Mouse (Mus musculus): Measurements from ENCODE around the gene Cnr1.
A peak's percentile ranks its signal among the peaks of the same experiment; 100 is the strongest.

The Cnr1 gene

GRCm38 (mm10) chr4:33924234-33924888 is at the start of gene Cnr1:
Gene Cnr1, plus strand, starts transcription at chr4:33924593.
- peak; percentile 62 to 75 for DNase-seq (ENCODE audit: low spot score in 2 of 2)

DNA sequence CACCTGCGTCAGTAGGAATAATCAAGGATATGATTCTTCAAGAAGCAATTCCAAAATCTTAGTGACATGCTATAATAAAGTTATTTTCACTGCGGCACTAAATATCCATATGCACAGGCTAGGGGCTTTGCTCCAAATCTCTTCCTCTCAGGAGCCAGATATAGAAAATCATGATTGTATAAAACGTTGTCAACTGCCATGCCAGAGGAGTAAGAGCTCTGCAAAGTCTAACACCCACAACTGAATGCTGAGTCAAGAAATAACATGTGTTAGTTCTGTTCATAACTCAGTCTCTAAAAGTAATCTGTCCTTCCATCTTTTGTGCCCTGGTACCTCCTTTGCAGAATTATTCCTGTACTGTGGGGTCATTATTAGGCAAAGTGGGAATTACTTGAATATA is 44.4 kb upstream of the Cnr1 start:
- no peak for DNase-seq (ENCODE audit: low spot score in 2 of 2)

DNA sequence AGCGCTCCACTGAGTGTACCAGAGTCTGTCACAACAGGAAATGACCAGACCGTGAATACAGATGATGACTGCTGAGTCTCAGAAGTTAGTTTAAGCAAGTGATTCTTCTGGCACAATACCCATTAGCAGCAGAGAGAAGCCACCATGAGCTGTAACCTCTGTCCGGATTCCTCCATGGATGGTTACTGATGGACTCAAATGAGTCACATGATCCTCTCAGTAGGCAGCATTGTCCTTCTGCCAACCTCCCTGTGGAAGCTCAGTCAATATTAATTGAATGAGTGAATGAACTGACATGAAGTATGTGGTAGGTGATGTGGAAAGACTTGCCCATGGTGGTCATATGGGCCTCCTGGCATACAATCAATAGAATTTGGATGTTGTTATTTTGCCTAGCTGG is 38.4 kb upstream of the Cnr1 start:
- DNase-seq (ENCODE audit: low spot score in 2 of 2), result no peak

GRCm38 (mm10) chr4:33889976-33890375 is 34.4 kb upstream of the Cnr1 start:
- DNase-seq (ENCODE audit: low spot score in 2 of 2), result no peak

GRCm38 (mm10) chr4:33892178-33892869 is 32.1 kb upstream of the Cnr1 start:
- no peak for DNase-seq (ENCODE audit: low spot score in 2 of 2)

- DNase-seq (ENCODE audit: low spot score in 2 of 2), result no peak
These were observed 30.6 kb upstream of the Cnr1 start for GRCm38 (mm10) chr4:33893841-33894240.

- no peak for DNase-seq (ENCODE audit: low spot score in 2 of 2)
These were observed 29.3 kb upstream of the Cnr1 start for GRCm38 (mm10) chr4:33895046-33895445.

DNA sequence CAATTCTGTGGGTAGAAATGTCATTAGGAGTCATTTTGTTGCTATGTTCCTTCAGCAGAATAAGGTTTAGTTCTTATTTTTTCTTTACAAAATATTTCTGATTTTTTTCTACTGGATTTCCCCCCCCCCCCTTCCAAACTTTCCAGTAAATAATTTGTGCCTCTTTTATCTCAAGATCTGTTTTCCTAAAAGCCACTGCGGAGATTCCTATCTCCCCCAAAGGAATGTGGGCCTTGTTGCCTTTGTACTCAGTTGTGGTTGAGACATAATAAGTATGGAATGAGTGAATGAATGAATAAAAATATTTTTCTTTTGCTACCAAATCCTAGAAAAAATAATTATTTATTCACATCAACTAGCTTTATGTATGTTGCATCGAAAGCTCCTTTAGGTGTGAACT is 28.9 kb upstream of the Cnr1 start:
- DNase-seq (ENCODE audit: low spot score in 2 of 2), result no peak

DNA sequence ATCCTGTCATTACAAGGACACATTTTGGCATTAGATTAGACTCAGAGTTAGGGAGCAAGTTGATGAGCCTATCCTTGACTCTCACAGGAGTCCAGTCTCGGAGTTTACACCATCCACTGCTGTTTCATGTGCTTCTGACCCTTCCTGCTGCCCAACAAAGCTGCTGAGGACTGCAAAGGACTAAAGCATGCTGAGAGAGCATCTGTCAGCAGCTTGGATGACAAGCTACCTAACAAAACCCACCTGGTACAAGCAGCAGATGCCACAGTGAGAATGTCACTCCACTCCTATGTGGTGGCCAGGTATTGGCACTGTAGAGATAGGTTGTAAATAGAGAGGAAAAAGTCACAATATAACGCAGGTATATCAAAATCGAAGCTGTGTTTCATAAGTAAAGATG is 22.7 kb upstream of the Cnr1 start:
- no peak for DNase-seq (ENCODE audit: low spot score in 2 of 2)

DNA sequence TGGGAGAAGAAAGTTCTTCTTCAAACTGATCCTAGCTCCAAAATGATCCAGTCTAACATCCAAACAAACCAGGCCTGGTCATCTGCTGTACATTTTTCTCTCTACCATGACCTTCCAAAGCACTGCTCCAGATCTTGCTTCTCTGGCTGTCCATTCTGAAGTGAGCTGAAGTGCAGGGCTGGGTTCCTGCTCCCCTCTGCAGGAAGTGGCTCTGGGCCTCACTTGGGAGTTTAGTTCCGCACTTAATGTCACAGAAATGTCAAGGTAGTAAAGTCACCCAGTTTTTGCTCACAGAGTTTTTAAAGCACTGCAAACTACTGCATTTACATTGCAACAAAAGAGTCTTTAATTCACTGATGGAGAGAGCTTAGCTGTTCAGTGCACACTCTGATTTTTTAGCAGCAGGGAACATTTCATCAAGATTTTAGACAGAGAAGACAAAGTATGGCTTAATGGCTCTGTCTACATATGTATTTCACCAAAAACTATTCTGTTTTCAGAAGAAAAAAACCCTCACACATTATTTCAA is 20.5 kb upstream of the Cnr1 start:
- DNase-seq (ENCODE audit: low spot score in 2 of 2), result no peak

GRCm38 (mm10) chr4:33904826-33905225 is 19.6 kb upstream of the Cnr1 start:
- DNase-seq (ENCODE audit: low spot score in 2 of 2), result no peak

DNA sequence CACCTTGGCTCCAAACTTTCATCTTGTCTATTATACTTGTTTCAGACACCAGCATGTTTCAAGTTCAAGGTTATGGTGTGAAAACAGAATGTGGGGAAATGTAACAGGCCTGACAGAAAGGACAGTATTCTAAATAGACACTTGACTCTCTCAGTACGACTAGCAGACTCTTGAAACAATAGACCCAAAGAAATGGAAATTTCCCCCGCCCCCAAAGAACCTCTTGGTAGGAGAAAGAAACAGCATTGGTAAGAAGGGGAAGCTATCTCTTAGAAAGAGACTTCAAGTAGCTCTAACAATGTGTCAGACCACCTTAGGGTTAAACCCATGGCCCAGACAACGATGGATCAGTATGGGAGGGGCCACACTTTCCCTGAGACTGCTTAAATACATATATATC is 15.6 kb upstream of the Cnr1 start:
- no peak for DNase-seq (ENCODE audit: low spot score in 2 of 2)

- DNase-seq (ENCODE audit: low spot score in 2 of 2), result no peak
These were observed 8.7 kb upstream of the Cnr1 start for GRCm38 (mm10) chr4:33915730-33916129.

GRCm38 (mm10) chr4:33920807-33921206 is 3.6 kb upstream of the Cnr1 start:
- no peak for DNase-seq (ENCODE audit: low spot score in 2 of 2)

GRCm38 (mm10) chr4:33923151-33923760 is 1.1 kb upstream of the Cnr1 start:
- DNase-seq (ENCODE audit: low spot score in 2 of 2), result no peak

- DNase-seq (ENCODE audit: low spot score in 2 of 2), result no peak
These were observed 596 bp upstream of the Cnr1 start for GRCm38 (mm10) chr4:33923761-33924233.

DNA sequence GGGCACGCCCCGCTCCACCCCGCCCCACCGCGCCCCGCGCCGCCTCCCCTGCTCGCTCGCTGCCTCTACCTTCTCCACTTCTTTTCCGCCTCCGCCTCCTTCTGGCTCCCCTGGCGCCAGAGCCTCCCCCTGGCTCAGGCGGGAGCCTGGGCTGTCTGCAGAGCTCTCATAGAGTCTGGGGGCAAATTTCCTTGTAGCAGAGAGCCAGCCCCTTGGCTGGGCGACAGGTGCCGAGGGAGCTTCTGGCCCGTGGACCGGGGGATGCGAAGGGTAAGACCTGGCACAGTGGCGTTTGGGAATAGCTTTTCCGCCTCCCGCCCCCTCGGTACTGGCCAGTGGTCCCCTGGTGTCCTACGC is 474 bp downstream of the Cnr1 start:
- DNase-seq (ENCODE audit: low spot score in 2 of 2), result no peak

GRCm38 (mm10) chr4:33925489-33925888 is 1.1 kb downstream of the Cnr1 start:
- no peak for DNase-seq (ENCODE audit: low spot score in 2 of 2)

- no peak for DNase-seq (ENCODE audit: low spot score in 2 of 2)
These were observed 1.6 kb downstream of the Cnr1 start for GRCm38 (mm10) chr4:33926010-33926409.

DNA sequence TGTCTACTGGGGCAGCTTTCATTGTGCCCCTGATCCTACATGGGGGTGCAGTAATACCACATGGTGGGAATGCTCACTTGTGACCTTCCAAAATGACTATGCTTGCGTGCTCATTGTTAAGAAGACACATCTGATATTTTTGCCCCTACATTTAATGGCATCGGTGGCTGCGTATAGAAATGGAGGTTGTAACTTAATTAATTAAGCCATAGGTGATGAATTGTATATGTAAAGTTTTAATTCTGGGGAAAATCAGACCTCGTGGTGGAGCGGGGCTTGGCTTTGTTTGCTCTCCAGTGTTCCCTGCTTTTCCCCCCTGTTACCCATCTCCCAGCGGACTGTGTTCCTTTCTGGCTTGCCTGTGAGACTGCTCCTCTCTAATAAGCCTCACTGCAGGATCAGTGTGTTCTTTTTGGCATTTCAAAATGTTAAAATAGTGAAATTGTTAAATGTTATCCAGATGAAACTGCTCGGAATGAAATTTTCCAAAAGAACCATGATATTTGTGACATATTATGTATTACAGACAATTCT is 2.4 kb downstream of the Cnr1 start:
- DNase-seq (ENCODE audit: low spot score in 2 of 2), result no peak

GRCm38 (mm10) chr4:33927644-33928043 is 3.3 kb downstream of the Cnr1 start:
- DNase-seq (ENCODE audit: low spot score in 2 of 2), result no peak

DNA sequence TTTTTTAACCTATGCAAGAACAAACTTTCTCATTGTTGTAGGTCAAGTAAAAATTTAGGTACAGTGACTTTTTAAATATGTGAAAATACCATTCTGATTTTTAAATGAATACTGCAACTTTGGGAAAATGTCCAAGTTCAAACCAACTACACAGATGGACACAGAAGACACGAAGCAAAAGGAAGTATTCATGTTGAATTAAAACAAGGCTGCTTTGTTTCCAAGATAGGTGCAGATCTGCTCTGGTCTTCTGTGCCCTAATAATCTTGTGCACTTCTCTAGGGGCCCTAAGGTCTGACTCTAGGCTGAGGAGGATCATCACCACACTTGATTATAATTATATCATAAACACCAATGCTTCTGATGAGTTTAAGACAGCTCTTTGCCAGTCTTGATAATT is 4.1 kb downstream of the Cnr1 start:
- no peak for DNase-seq (ENCODE audit: low spot score in 2 of 2)

GRCm38 (mm10) chr4:33931347-33931746 is 7.0 kb downstream of the Cnr1 start:
- DNase-seq (ENCODE audit: low spot score in 2 of 2), result no peak
